Mouse (Mus musculus): Measurements from ENCODE around the gene Znhit1.
"Not testable (repeated sequence)": the region's sequence is repeated elsewhere in the genome, so short reads cannot be mapped to it uniquely, and the experiment has no call there.

The Znhit1 gene

GRCm38 (mm10) chr5:136953015-136953414, 34.8 kb downstream of the Znhit1 start, which contains the start of gene Fis1:
Gene Fis1, plus strand, starts transcription at chr5:136953275.
- DNase-seq (ENCODE audit: low read depth, low spot score), result peak; percentile 100

DNA sequence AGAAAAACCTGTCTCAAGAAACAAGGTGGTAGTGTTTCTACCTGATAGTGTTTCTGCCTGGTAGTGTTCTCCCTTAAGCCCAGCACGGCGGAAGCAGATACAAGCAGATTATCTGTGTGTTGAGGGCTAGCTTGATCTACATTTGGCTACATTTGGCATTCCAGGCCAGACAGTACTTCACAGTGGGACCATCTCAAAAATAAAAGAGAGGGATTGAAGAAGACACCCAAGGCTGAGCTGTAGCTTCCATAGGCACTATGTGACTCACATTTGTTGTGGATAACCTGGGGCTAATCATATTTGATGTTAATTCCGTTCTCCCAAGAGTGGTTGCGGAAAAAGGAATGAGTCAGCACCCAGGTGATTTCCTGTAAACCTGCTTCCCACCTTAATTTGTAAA, 35.7 kb downstream of the Znhit1 start:
- DNase-seq (ENCODE audit: low read depth, low spot score), result peak; percentile 51

DNA sequence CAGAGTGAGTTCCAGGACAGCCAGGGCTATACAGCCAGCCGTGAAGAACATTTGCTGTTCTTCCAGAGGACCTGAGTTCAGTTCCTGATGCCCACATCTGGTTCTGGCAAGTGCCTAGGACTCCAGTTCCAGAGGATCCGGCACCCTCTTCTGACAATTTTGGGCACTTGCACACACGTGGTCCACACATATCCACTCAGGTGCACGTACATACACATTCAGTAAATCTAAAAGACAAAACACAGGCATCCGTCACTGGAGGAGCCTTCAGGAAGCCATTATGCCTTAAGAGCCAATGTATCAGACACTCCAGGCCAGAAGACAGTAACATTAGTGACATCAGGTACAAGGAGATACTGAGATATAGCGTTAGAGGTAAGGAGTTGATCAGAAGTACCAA, 37.3 kb downstream of the Znhit1 start:
- DNase-seq (ENCODE audit: low read depth, low spot score), result peak; percentile 59

DNA sequence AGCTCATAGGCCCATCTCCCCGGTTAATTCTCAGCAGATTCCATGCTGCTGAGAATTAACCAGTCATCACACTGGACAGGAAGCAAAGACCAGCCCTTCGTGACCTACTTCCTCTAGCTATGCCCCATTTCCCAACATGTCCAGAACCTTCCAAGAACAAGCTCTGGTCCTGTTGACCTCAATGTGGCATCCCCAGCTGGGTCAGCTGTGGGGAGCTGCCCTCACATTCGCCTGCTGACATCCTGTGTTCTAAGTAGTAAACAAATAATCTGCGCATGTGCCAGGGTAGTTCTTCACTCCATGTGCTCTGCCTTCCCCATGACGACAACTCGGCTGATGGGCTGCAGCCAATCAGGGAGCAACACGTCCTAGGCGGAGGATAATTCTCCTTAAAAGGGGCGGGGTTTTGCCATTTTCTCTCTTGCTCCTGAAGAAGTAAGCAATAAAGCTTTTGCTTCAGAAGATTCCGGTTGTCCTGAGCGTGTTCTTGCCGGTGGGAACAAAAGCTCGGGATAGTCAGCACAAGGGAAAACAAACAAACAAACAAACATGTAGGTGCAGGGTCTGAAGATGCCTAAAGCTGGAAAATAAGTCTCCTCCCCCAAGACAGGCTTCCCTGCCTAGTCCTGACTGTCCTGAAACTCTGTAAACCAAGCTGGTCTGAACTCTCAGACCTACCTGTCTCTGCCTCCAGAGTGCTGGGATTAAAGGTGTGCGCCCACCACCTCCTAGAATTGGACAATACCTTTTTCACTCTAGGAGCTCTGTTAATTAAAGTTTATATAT, 38.1 kb downstream of the Znhit1 start:
- peak; percentile 41 for DNase-seq (ENCODE audit: low read depth, low spot score)

DNA sequence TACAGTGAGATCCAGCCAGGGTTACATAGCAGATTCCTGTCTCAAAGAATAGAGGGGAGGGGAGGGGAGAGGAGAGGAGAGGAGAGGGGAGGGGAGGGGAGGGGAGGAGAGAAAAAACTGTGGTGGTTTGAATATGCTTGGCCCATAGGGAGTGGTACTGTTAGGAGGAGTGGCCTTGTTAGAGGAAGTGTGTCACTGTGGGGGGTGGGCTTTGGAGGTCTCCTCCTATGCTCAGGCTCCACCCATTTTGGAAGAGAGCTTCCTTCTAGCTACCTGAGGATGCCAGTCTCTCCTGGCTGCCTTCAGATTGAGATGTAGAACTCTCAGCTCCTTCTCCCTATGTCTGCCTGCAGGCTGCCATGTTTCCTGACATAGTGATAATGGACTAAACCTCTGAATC, 39.9 kb downstream of the Znhit1 start:
- peak; percentile 82 for DNase-seq (ENCODE audit: low read depth, low spot score)

GRCm38 (mm10) chr5:136945084-136945483, 42.7 kb downstream of the Znhit1 start:
- DNase-seq (ENCODE audit: low read depth, low spot score), result no peak

DNA sequence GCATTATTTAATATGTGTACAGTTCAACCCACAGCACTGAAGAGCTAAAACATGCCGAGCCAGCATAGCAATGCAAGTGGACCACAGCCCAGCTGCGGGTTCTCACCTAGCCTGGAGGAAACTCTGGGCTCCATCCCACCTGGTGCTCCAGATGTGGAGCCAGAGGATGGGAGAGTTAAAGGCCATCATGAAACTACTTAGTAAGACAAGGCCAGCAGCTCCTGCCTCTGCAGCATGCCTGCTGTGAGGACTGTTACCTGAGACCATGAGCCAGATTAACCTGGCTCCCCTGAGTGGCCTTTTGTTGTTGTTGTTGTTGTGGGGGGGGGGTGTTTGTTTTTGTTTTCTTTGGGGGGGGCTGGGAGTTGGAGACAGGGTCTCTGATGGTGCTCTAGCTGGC, 44.4 kb downstream of the Znhit1 start:
- DNase-seq (ENCODE audit: low read depth, low spot score), result no peak

DNA sequence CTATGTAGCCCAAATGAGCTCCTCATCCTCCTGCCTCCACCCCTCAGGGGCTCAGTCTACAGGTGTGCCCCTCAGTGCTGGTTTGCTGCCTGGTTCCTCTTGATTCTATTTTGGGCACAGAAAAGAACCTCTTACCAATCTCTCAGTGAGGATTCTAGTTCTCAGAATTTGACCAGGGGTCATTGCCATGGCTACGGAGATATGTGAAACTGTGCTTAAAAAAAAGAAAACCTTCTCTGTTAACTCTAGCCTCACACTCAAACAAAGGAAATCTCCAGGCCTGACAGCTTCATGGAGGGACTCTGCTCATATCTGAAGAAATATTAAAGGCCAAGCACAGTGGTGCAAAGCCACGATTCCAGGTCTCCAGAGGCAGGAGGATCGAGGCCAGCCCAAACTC, 45.0 kb downstream of the Znhit1 start:
- DNase-seq (ENCODE audit: low read depth, low spot score), result no peak

GRCm38 (mm10) chr5:136940845-136941560, 46.8 kb downstream of the Znhit1 start:
- peak; percentile 76 for DNase-seq (ENCODE audit: low read depth, low spot score)

- DNase-seq (ENCODE audit: low read depth, low spot score), result not testable (repeated sequence)
These were observed 47.8 kb downstream of the Znhit1 start for GRCm38 (mm10) chr5:136940029-136940428.

GRCm38 (mm10) chr5:136939284-136939683, 48.5 kb downstream of the Znhit1 start:
- DNase-seq (ENCODE audit: low read depth, low spot score), result peak; percentile 85

- no peak for DNase-seq (ENCODE audit: low read depth, low spot score)
These were observed 50.2 kb downstream of the Znhit1 start for GRCm38 (mm10) chr5:136937621-136938020.

DNA sequence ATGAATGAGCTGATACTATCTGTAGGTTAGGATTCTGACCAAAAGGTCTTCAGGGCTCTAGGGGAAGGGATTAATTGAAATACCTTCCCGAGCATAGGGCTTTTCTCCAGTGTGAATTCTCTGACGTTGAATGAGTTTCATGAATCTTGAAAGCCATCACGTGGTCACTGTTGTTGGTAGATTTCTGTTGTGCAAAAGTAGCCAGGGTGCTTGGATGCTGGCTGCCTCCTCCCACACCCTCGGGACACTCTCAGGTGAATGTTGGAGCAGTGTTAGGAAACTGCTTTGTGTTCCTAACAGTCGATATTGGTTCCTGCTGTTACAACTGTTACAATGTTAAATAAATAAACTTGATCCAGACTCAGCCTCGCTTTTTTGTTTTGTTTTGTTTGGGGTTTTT, 51.1 kb downstream of the Znhit1 start:
- DNase-seq (ENCODE audit: low read depth, low spot score), result no peak

- peak; percentile 81 for DNase-seq (ENCODE audit: low read depth, low spot score)
These were observed 51.7 kb downstream of the Znhit1 start for GRCm38 (mm10) chr5:136935905-136936695.

GRCm38 (mm10) chr5:136933930-136934329, 53.9 kb downstream of the Znhit1 start:
- peak; percentile 57 for DNase-seq (ENCODE audit: low read depth, low spot score)

- peak; percentile 33 for DNase-seq (ENCODE audit: low read depth, low spot score)
These were observed 54.9 kb downstream of the Znhit1 start for GRCm38 (mm10) chr5:136932956-136933355.

All from ZHBTc4 (cell line).